Mouse (Mus musculus) heart, adult 9 months (tissue): ENCODE data around the gene Chst8.

Experiments
- DNase-seq, 2 experiments: peaks; one replicate each; pipeline ENCODE4 v3.0.0; 2022; ENCODE audit warnings: low spot score in 2 of 2

The Chst8 gene

DNA sequence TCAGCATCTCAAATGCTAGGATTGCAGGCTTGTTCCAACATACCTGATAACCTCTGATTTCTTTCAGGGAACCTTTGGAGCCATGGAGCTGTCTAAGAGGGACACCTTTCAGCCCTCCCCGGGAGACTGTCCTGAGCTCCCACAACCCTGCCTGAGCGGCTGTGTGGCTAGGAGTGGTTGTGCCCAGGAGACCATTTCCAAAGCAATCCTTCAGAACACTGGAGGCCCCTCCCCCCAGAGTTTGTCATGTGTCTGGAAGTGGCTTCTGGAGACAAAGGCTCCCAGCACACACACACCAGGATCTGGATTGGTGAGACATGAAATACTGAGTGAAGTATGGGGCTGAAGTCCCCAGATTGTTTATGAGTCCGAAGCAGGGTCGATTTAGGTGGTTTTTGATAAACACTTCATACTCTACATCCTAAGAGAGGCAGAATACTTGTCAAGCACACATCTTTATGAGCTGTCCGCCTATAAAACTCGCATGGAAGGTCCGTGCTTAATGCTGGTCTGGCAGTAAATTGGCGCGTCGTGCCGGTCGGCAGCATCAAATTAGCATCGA, 12.5 kb downstream of the Chst8 start:
- DNase-seq: no peak

DNA sequence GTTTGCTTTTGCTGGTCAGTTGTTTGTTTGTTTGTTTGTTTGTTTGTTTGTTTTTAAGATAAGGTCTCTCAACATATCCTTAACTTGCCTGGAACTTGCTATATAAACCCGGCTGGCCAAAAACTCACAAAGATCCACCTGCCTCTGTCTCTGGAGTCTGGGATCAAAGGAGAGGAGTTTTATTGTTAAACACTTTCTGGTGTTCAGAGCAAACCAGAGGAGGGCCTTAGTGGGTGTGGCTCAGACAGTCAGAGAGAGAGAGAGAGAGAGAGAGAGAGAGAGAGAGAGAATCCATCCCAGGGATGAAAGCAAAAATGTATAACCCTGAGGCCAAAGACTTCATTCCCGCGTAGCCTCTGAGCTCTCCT, 13.1 kb downstream of the Chst8 start:
- DNase-seq: no peak

DNA sequence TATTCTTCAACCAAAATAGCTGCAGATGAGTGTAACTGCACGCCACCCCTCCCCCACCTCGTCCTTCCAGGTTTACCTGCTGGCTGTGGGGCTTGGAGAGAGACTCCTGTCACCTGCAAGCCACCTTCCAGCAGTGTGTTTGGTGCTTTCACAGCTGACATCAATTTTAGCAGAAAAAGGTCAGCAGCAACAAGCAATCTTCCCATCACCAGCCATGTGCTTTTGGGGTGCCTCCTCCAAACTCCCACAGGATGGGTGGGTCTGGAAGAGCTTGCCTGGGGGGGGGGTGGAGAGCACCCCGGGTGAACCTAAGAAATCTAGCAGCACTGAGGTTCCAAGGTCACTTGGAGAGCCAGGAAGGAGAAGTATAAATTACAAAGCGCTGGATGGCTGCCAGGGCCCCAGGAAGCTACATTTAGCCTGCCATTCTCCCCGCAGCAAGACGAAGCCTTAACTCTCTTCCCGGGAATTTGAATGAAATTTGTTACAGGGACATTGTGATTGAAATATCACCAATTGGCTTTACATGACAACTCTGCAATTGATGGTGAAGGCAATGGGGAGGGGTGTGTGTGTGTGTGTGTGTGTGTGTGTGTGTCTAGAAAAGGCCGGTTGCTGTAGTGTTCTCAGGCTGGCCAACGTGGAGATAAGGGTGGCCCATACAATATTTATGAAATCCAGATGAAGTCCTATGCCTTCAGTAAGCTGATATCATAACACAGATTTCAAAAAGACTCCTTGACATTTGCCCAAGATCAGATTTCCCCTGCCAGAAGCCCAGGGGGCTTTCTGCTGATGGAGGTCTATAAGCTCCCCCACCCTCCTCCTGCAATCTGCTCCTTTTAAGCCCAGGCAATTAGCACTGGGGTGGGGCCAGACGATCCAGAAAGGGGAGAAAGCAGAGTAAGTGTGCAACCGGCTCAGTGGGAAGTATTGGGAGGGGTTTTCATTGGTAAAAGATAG, 13.8 kb downstream of the Chst8 start:
- no peak for DNase-seq

DNA sequence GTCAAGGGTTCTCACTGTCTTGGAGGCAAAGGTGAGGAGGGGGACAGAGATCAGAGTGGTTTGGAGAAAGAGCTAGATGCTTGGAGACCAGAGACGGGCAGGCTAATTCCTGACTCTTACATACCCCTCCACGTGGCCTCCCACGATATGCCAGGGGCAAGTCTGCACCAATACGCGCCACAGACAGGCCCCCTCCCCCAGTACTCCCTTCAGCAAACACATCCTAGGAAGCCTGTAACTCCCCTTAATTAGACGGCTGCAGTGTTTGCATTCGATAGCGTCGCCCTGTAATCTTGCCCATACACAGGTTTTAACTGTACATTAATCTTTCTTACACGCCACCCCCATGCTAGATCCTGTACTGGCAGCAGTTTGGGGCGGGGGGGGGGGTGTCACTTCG, 14.5 kb downstream of the Chst8 start:
- no peak for DNase-seq

DNA sequence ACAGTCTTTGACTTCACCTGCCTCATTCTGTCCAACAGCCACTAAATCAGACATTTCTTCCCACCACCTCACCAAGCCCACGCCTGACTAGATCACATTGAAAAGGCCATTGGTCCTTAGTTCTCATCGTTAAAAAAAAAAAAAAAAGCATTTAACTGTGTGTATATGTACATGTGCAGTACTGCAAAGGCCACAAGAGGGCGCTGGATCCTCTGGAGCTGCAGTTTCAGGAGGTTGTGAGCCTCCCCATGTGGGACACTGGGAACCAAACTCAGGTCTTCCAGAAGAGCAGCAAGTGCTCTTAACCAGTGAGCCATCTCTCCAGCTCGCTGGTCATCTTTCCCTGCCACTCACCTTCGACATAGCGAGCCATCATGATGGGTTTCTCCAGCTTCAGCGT, 22.1 kb downstream of the Chst8 start:
- DNase-seq: no peak

DNA sequence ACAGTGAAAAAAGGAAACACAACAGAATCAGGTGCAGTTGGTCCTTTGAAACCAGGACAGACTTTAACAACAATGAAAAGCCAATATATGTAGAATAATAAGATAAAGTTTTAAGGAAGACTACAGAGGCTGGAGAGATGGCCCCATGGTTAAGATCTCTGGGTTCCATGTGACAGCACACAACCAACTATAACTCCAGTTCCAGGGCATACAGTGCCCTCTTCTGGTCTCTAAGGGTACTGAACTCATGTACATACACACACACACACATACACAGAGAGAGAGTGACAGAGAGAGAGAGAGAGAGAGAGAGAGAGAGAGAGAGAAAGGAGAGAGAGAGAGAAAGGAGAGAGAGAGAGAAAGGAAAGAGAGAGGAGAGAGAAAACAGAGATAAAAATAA, 25.3 kb downstream of the Chst8 start:
- no peak for DNase-seq

DNA sequence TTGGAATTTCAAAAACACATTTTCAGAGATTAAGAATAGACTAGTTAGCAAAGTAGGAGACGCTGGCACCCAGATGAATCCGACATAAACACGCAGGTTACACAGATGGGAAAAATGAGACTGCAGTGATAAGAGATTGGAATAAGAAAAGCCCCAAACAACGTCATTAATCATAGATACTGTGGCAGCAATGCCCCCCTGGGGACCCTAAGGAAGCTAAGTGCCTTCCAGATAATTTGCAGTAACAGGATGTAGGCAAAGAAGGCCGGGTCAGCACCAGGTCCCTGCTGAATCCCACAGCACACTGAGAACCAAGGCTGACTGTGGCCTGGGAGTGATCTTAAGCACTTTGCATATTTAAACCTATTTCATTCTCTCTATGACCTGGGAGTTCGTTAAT, 27.5 kb downstream of the Chst8 start:
- DNase-seq: no peak

DNA sequence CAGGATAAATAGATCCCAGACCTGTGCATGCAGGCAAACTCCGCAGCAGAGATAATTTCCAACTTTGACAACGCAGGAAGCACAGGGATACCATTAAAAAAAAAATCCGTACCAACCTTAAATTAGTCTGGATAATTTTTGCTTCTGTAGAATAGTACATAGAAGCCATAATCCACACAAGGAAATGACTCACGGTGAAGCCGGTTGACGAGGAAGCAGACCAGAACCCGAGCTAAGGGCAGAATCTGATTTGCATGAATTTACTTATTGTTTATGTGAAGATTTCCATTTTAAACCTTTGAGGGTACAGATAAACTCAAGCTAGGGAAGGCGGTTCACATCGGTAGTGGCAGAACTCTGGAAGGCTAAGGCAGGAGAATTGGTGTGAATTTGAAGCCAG, 28.0 kb downstream of the Chst8 start:
- no peak for DNase-seq

DNA sequence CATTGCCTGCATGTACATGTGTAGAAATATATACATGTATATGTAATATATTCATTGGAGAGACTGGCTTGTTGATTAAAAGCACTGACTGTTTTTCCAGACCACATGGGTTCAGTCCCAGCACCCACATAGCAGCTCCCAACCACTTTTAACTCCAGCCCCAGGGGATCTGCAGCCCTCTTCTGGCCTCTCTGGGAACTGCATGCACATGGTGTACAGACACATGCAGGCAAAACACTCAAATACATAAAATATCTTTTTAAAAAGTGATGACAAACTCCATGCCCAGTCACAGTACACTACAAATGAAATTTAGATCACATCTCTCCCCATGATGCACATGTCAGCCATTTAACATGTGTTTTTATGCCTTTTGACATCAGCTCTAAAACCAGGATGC, 30.5 kb downstream of the Chst8 start:
- DNase-seq: no peak

DNA sequence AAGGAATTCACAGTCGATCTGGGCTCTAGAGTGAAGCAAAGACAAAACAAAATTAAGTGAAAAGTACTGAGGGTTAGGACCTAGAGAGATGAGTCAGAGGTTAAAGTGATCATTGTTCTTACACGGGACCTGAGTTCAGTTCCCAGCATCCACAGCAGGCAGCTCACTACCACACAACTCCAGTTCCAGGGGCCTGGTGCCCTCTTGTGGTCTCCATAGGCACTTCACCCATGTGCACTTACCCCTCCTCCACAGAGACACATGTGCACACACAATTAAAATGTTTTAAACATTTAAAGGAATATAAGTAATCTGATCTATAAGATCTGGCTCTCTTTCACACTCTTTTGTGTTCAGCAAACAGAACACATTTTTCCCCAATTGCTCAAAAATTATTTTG, 31.3 kb downstream of the Chst8 start:
- no peak for DNase-seq

DNA sequence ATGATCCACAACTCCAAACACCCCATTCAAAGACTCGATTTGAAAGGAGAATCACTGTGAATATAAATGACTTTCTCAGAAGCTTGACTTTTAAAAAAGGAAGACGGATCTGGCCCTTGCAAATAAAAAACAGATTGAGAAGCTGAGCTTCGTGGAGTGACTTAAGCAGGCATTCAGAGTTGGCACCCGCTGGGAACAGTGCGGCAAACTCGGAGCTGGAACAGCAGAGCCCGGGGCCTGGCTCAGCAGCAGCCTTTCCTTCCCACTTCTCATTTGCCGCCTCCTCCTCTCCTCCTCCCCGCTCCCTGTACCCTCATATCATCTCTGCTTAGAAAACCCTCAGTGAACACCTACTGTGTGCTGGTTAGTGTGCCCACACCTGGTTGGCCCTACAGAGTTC, 34.1 kb downstream of the Chst8 start:
- no peak for DNase-seq

DNA sequence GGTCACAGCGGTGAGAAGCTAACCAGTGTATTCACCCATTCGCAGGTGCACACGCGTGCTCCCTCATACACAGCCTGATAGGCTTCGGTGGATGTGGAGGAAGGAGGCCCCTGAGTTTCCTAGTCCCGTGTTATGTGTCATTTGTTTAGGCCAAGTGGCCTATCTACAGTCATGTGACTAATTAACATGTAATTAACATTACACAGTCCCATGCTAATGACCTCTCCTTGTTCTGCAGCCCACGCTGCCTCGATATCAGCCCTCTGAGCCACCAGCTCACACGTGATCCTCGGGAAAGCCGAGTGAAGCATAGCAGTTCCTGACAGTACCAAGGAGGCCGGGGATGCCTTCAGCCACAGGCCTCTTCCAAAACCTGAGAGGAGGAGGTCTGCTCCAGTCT, 36.9 kb downstream of the Chst8 start:
- no peak for DNase-seq

DNA sequence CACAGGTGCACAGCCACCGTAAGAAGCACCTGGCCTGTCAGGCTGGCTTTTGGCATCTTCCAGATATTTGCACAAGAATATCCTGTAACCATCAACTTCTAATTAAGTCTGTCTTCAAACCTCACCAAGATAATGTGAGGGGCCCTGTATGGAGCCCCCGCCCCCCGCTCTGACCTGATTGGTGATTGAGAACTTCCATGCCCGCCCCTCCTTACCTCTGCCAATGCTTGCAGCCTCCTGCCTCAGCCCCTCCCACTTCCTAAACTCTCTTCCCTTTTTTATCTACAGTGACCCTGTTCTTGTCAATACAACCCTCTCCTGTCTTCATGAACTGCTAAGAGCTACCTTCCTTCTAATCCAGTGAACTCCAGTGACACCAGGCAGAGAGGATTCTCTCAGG, 37.6 kb downstream of the Chst8 start:
- no peak for DNase-seq

DNA sequence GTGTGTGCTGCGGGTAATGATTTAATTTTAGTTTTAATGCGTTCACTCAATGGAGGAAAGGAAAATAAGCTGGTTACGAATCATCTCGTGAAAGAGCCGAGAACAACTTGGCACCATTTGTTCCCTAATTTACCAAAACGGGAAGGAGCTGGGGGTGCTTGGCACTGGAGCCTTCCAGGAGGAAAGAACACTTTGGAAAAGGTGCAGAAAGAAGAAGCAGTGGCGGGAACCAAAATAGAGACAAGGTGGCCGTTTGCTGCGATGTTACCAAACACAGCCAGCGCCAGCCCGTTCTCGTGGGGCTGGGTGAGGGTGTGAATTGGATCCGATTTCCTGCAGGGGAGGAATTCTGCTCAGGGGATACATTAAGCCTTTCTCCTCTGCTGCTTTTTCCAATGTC, 38.5 kb downstream of the Chst8 start:
- no peak for DNase-seq

DNA sequence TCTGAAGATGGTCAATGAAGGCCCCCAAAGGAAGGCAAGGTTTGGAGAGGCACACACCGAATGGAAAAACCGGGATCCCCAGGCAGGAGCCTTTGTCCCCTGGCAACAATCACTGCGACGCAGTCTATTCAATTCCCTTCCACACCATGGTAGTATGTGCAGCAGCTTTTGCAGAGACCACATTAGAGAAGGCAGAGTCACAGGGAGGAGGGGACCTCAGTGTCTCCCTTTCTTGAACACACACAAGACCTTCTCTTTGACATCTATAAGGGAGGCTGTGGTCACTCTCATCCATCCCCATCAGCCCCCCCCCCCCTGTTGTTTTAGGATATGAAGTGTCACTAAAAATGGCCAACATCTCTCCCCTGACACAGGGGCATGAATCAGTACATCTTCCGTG, 39.2 kb downstream of the Chst8 start:
- no peak for DNase-seq

DNA sequence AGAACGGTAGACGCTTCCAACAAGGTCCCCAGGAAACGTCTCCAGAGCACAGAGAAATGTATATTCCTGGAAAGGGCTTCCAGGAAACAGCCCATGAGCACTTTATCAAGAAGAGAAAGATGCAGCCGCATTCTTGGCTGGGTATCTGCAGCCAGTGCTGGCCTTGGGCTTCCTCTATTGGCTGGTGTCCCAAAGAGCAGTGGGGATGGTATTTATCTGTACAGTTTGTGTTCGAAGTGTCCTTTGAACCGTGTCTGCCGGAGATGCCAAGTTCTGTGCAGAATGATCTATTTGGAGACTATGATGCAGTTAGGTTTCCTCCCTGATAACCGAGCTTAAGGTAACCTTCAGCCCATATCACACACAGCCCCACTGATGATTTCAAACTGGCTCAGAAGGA, 43.0 kb downstream of the Chst8 start:
- DNase-seq: peak in 1 of 2 experiments; percentile 7

DNA sequence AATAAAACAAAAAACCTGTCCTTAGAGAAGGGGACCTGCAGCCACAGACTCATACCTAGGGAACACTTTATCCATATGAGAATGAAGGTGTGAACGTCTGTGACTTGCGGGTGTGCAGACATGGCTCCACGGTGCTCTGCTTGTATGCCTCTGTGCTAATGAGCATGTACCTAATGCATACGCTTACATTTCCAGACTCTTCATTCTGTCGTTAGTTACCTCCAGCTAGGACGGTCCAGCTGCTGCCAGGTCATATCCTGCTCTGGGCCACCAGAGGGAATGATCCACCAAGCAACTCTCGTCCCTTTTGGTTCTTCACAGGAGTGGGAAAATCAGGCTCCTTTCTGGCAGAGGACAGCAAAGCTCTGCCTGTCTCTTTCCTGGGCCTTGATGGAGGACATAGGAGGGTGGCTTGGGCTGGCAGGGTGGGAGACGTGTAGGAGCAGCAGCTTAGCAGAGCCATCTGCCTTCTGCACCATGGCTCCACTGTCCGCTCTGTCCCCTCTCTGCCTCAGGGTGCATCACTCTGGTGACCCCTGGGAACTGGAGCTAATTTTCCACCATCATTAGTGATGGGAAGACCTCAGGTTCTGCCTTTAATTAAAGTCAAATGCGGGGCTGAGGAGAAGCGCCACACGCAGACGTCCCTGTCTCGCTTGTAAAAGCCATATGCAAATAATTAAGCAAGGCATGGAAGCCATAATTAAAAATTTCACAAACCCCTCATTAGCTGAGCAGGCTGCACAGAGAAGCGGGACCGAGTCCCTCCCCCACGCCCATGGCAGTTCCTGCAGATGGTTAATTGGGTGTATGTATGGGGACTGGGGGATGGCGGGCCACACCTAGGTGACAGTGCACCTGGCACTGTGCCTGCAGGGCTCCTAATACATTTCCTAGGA, 48.0 kb downstream of the Chst8 start:
- no peak for DNase-seq

DNA sequence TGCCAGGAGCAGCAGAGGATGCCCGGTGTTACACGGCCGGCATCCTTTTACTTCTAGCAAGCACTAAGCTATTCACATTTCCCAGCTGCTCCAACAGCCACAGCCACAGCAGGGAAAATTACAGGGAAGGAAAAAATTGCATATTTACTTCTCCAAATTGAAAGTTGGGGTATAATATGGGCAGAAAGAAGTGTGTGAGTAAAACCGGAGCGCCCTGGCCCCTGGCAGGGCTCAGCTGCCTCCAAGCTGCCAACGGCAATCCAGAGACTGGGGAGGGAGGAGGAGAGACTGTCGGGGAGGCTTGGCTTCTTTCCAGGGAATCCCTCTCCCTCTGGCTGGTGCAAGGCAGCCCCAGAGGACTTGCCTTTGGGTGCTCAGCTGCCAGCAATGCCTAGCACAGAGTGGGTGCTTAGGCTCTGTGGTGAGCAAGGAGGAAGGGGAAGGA, 53.1 kb downstream of the Chst8 start:
- no peak for DNase-seq

DNA sequence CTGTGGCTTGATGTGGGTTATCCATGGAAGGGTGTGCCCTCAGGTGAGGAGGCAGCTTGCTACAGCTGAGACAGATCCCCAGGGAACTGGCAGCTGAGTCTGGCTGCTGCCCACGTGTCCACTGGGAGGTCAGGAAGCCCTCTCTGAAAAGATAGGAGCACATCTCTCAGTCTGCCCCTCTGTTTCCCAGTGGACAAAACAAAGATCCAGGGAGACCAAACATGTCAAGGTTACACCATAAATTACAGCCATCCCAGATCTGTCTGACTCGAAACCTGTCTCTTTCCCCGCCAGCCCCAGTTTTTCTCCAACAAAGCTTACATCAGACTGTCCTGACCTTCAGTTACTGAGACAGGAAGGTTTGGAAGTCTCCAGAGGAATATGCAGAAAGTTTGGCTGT, 53.8 kb downstream of the Chst8 start:
- no peak for DNase-seq

DNA sequence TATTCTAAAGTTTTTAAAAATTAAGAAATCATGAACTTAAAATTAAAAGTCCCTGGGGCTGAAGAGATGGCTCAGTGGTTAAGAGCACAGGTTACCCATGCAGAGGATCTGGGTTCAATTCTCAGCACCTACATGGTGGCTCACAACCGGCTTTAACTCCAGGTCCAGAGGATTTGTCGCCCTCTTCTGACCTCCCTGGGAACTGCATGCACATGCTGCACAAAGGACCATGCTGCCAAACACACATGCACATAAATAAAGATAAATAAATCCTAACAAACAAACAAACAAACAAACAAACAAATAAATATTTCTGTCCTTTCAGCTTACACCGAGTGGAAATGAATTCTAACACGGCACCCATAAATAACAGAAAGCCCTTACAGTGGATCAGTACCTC, 55.0 kb downstream of the Chst8 start:
- DNase-seq: no peak

DNA sequence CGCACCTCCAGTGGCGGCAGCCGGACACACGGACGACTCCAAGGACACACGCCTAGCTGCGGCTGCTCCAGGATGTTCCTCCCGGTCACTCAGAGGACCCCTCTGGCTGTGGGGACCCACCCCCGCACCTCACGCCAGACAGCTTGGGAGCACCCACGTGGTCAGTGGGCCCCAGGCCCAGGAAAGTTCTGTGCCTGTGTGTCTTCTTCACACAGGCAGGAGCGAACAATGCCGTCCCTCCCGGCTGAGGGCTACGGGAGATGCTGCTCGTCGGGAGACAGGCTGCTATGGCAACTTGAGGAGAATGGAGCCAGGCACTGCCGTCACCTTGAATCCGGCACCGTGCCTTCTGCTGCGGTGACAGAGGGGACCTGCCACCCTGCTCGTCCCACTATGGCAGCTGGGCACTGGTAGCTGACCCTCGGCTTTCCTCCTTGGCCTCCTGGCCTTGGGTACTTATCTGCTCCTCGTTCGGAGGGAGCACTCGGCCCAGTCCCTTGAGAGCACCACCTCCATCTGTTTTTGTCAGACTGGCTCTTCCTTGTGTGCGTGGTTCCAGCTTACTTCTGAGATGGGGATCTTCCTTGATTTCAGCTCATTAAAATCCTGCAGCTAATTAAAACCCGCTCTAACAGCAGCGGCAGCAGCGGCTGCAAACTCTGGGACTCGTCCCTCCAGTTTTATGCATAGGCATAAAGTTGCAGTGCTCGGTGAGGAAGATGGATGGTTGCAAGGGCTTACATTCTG, 59.2 kb downstream of the Chst8 start:
- no peak for DNase-seq
